32 mouse cellular contexts compared by ENCODE assay signal in genomic region chr7:35131601-35132000, GRCm38 (mm10). TPM values are rescaled to one million over a fixed set of nuclear protein-coding genes. Genes with fewer than 3 reads are reported as not detected.
DNase-seq lines count a peak whose midpoint lies in the region; ATAC-seq and TF ChIP-seq lines count a peak whose summit lies in the region.
"Had no signal": no experiment of that assay in that cellular context is flagged by ENCODE, and none has a peak within 500 bp of the region (broad histone marks: within the 10 kb centered on the region; RNA-seq: fewer than 3 reads in every experiment).

No protein-coding gene starts in this region.

- 96% methylated on average over 9 of the region's 9 CpGs for WGBS in kidney, postnatal 0 days
- 97% methylated on average over 9 of the region's 9 CpGs for WGBS in lung, postnatal 0 days
- WGBS in lung, adult 2 months = 93% methylated on average over 9 of the region's 9 CpGs
- WGBS in forebrain, postnatal 0 days = 97% methylated on average over 9 of the region's 9 CpGs

- H3K9ac ChIP-seq in kidney, postnatal 0 days (ENCODE audit: low read depth, low read length) = no peak overlapping the region
- H3K9ac ChIP-seq in lung, postnatal 0 days (replicated peaks; ENCODE audit: low read depth) = no peak overlapping the region
- no peak overlapping the region for H3K9ac ChIP-seq in forebrain, postnatal 0 days
- H3K9ac ChIP-seq: embryonic facial prominence, embryonic 13.5 days; forebrain, embryonic 15.5 days; heart, embryonic 15.5 days; hindbrain, embryonic 12.5 days; limb, embryonic 13.5 days; liver, embryonic 13.5 days; midbrain, embryonic 13.5 days; neural tube, embryonic 13.5 days had no signal

- H3K4me2 ChIP-seq in kidney, postnatal 0 days (ENCODE audit: low read length) = no peak overlapping the region
- H3K4me2 ChIP-seq in lung, postnatal 0 days (replicated peaks; ENCODE audit: low read depth, low read length) = no peak overlapping the region
- no peak overlapping the region for H3K4me2 ChIP-seq in forebrain, postnatal 0 days (ENCODE audit: low read depth)
- H3K4me2 ChIP-seq: embryonic facial prominence, embryonic 13.5 days; forebrain, embryonic 15.5 days; heart, embryonic 15.5 days; hindbrain, embryonic 12.5 days; limb, embryonic 13.5 days; liver, embryonic 13.5 days; midbrain, embryonic 13.5 days; neural tube, embryonic 13.5 days had no signal

- TF ChIP-seq POLR2A in lung, adult 2 months (IDR thresholded peaks at IDR 0.05; ENCODE audit: borderline replicate concordance, extremely low read depth, low read depth, low read length) = no peak

- H3K27me3 ChIP-seq in kidney, postnatal 0 days (ENCODE audit: insufficient read depth, low read length) = no peaks in the 10 kb centered on the region
- no peaks in the 10 kb centered on the region for H3K27me3 ChIP-seq in lung, postnatal 0 days (replicated peaks; ENCODE audit: insufficient read depth, low read length)
- no peaks in the 10 kb centered on the region for H3K27me3 ChIP-seq in forebrain, postnatal 0 days (ENCODE audit: insufficient read depth, low read length)
- H3K27me3 ChIP-seq: CH12.LX; forebrain, embryonic 15.5 days; liver, embryonic 13.5 days had no signal

- DNase-seq in gastrocnemius, adult 2 months = no peak
- no peak for DNase-seq in gastrocnemius, adult 18-20 months (ENCODE audit: low spot score)
- no peak for DNase-seq in kidney, postnatal 0 days (ENCODE audit: low spot score)
- DNase-seq in kidney, adult 18-20 months = no peak
- DNase-seq in lung, postnatal 0 days (ENCODE audit: low spot score) = no peak
- no peak for DNase-seq in lung, adult 2 months
- no peak for DNase-seq in forebrain, postnatal 0 days
- DNase-seq: adrenal gland, adult 2 months; adrenal gland, postnatal 36 days; cerebellum, adult 18-20 months; cerebellum, postnatal 10 days; gastrocnemius, postnatal 10 days; heart, postnatal 36 days; kidney, adult 9 months; kidney, postnatal 14 days; liver, embryonic 13.5 days had no signal

- intact Hi-C loops in gastrocnemius, adult 2 months (cut with DNase I) = no loop called here

- no peak overlapping the region for H3K4me3 ChIP-seq in gastrocnemius, adult 2 months
- no peak overlapping the region for H3K4me3 ChIP-seq in kidney, postnatal 0 days (replicated peaks; ENCODE audit: low read depth, low read length)
- no peak overlapping the region for H3K4me3 ChIP-seq in lung, postnatal 0 days (ENCODE audit: low read depth, low read length)
- H3K4me3 ChIP-seq in lung, adult 2 months (replicated peaks; ENCODE audit: extremely low read depth, low read depth, low read length) = no peak overlapping the region
- no peak overlapping the region for H3K4me3 ChIP-seq in forebrain, postnatal 0 days (ENCODE audit: low read depth, low read length)
- H3K4me3 ChIP-seq: embryonic facial prominence, embryonic 13.5 days; forebrain, embryonic 10.5 days; forebrain, embryonic 15.5 days; heart, embryonic 10.5 days; heart, embryonic 15.5 days; hindbrain, embryonic 12.5 days; left cerebral cortex, adult 2 months; limb, embryonic 13.5 days; liver, embryonic 13.5 days; midbrain, embryonic 13.5 days; neural tube, embryonic 13.5 days had no signal

- TF ChIP-seq CTCF in gastrocnemius, adult 2 months (IDR thresholded peaks at IDR 0.05) = peak; percentile 8; the same call in 1 of the 2 replicates
- TF ChIP-seq CTCF in kidney, postnatal 0 days (IDR thresholded peaks at IDR 0.05; ENCODE audit: low read depth) = peak; percentile 6; the same call in 1 of the 2 replicates
- TF ChIP-seq CTCF in lung, postnatal 0 days (IDR thresholded peaks at IDR 0.05) = peak; percentile 26; the same call in 1 of the 2 replicates
- TF ChIP-seq CTCF in lung, adult 2 months (IDR thresholded peaks at IDR 0.05; ENCODE audit: insufficient read depth, low read length) = no peak
- TF ChIP-seq CTCF in forebrain, postnatal 0 days (IDR thresholded peaks at IDR 0.05; ENCODE audit: low read depth) = no peak

- H3K9me3 ChIP-seq in kidney, postnatal 0 days (replicated peaks; ENCODE audit: low read length) = no peaks in the 10 kb centered on the region
- H3K9me3 ChIP-seq in lung, postnatal 0 days (ENCODE audit: low read length) = no peaks in the 10 kb centered on the region; the same call in 1 of the 2 replicates
- H3K9me3 ChIP-seq in forebrain, postnatal 0 days (ENCODE audit: low read length) = no peaks in the 10 kb centered on the region
- H3K9me3 ChIP-seq: embryonic facial prominence, embryonic 13.5 days; forebrain, embryonic 15.5 days; heart, embryonic 10.5 days; heart, embryonic 15.5 days; hindbrain, embryonic 12.5 days; liver, embryonic 13.5 days; midbrain, embryonic 13.5 days; neural tube, embryonic 13.5 days had no signal

- ATAC-seq in kidney, postnatal 0 days (replicated peaks; ENCODE audit: low FRiP score, low read depth) = no peak
- ATAC-seq in lung, postnatal 0 days = no peak
- ATAC-seq in forebrain, postnatal 0 days = no peak
- ATAC-seq: activated CD4-positive, CD25-positive, alpha-beta regulatory T cell, adult 4 months; forebrain, embryonic 15.5 days; midbrain, embryonic 13.5 days had no signal

- H3K36me3 ChIP-seq in kidney, postnatal 0 days (ENCODE audit: insufficient read depth, low read length) = no peaks in the 10 kb centered on the region
- no peaks in the 10 kb centered on the region for H3K36me3 ChIP-seq in lung, postnatal 0 days (ENCODE audit: insufficient read depth, low read length)
- H3K36me3 ChIP-seq in forebrain, postnatal 0 days (ENCODE audit: insufficient read depth) = no peaks in the 10 kb centered on the region
- H3K36me3 ChIP-seq: embryonic facial prominence, embryonic 13.5 days; forebrain, embryonic 10.5 days; forebrain, embryonic 15.5 days; heart, embryonic 10.5 days; heart, embryonic 15.5 days; hindbrain, embryonic 12.5 days; limb, embryonic 13.5 days; liver, embryonic 13.5 days; midbrain, embryonic 13.5 days; neural tube, embryonic 13.5 days had no signal

- H3K27ac ChIP-seq in gastrocnemius, adult 2 months = no peak overlapping the region
- no peak overlapping the region for H3K27ac ChIP-seq in kidney, postnatal 0 days
- H3K27ac ChIP-seq in lung, postnatal 0 days (ENCODE audit: low read length) = no peak overlapping the region
- no peak overlapping the region for H3K27ac ChIP-seq in forebrain, postnatal 0 days (ENCODE audit: low read depth, low read length)
- H3K27ac ChIP-seq: embryonic facial prominence, embryonic 13.5 days; forebrain, embryonic 10.5 days; forebrain, embryonic 15.5 days; heart, embryonic 10.5 days; heart, embryonic 15.5 days; hindbrain, embryonic 12.5 days; left cerebral cortex, adult 2 months; limb, embryonic 13.5 days; liver, embryonic 13.5 days; macrophage; midbrain, embryonic 13.5 days; neural tube, embryonic 13.5 days had no signal

- H3K4me1 ChIP-seq in kidney, postnatal 0 days (replicated peaks; ENCODE audit: insufficient read depth, low read length) = peaks cover 5% of the 10 kb centered on the region; the same call in 1 of the 2 replicates
- peaks cover 18% of the 10 kb centered on the region for H3K4me1 ChIP-seq in lung, postnatal 0 days (ENCODE audit: insufficient read depth, low read depth, low read length)
- peaks cover 5% of the 10 kb centered on the region; the same call in 1 of the 2 replicates for H3K4me1 ChIP-seq in lung, adult 2 months (ENCODE audit: control insufficient read depth, insufficient read depth, low read length)
- H3K4me1 ChIP-seq in forebrain, postnatal 0 days (ENCODE audit: insufficient read depth) = no peaks in the 10 kb centered on the region
- H3K4me1 ChIP-seq: heart, embryonic 15.5 days had no signal

- TF ChIP-seq EP300 in lung, postnatal 0 days (IDR thresholded peaks at IDR 0.05) = no peak

RNA-seq across cellular contexts. Expression of gene Cebpa, which starts 12.5 kb away (rescaled TPM):
- 1 to 10 TPM; 3.0 to 4.2 TPM for total RNA-seq in gastrocnemius, adult 2 months (2021)
- 1 to 10 TPM; 3.6 to 6.7 TPM for total RNA-seq in gastrocnemius, adult 18-20 months (2021)
- 1.9 and 2.3 TPM in 2 replicates for polyA plus RNA-seq in kidney, postnatal 0 days (2015; fragmentation: Nextera tagmentation; extraction: Ambion mirVana)
- 28.9 and 29.8 TPM in 2 replicates for polyA plus RNA-seq in lung, postnatal 0 days (2015; fragmentation: Nextera tagmentation; extraction: Ambion mirVana)
- 148 and 282 TPM in 2 replicates for polyA plus RNA-seq in lung, adult 2 months (2012; rRNA removed)
- 3.6 and 5.0 TPM in 2 replicates for total RNA-seq in forebrain, postnatal 0 days (2014; rRNA removed)
- 0.80 and 0.93 TPM in 2 replicates for polyA plus RNA-seq in forebrain, postnatal 0 days (2015; fragmentation: Nextera tagmentation; extraction: Ambion mirVana)
- total RNA-seq: CH12.LX had no signal

RNA-seq across cellular contexts. Expression of gene Slc7a10, which starts 54.6 kb away (rescaled TPM):
- total RNA-seq in gastrocnemius, adult 2 months (2021) = under 1 TPM; 0.31 to 0.47 TPM
- 1 to 10 TPM in 1 of 2 experiments, under 1 TPM in 1; 0.75 to 1.9 TPM for total RNA-seq in gastrocnemius, adult 18-20 months (2021)
- 0.26 and 0.28 TPM in 2 replicates for polyA plus RNA-seq in kidney, postnatal 0 days (2015; fragmentation: Nextera tagmentation; extraction: Ambion mirVana)
- 20.1 and 21.7 TPM in 2 replicates for polyA plus RNA-seq in lung, postnatal 0 days (2015; fragmentation: Nextera tagmentation; extraction: Ambion mirVana)
- polyA plus RNA-seq in lung, adult 2 months (2012; rRNA removed) = 81.4 and 82.4 TPM in 2 replicates
- total RNA-seq in forebrain, postnatal 0 days (2014; rRNA removed) = 12.3 and 12.7 TPM in 2 replicates
- polyA plus RNA-seq in forebrain, postnatal 0 days (2015; fragmentation: Nextera tagmentation; extraction: Ambion mirVana) = 8.0 and 15.2 TPM in 2 replicates
- total RNA-seq: CH12.LX; common myeloid progenitor, adult 5-6 weeks; megakaryocyte-erythroid progenitor cell, adult 5-6 weeks had no signal
- polyA plus RNA-seq: C2C12, macrophage had no signal

Comparison
In these comparisons a context has a peak if more than half of its experiments do, and no peak if none do; other contexts are left out.
1. CTCF ChIP-seq: peak in gastrocnemius, adult 2 months (single experiment), kidney, postnatal 0 days (single experiment) and lung, postnatal 0 days (single experiment); none in lung, adult 2 months (single experiment) and forebrain, postnatal 0 days (single experiment).